Mouse (Mus musculus): ENCODE results near the gene Dffb.

- TF ChIP-seq CTCF (IDR thresholded peaks at IDR 0.05; ENCODE audit: control insufficient read depth, insufficient read depth, low read length), result no peak
- TF ChIP-seq POLR2A (IDR thresholded peaks at IDR 0.05; ENCODE audit: borderline replicate concordance, control insufficient read depth, low read depth, low read length), result no peak
Measured at GRCm38 (mm10) chr4:154005488-154005887, 30.6 kb upstream of the Dffb start.

Measured in bone marrow, adult 2 months (tissue).